Mouse (Mus musculus) gastrocnemius, adult 18-20 months (tissue): ENCODE measurements around the gene Vapa. TPM values are rescaled to one million over a fixed set of nuclear protein-coding genes. Genes with fewer than 3 reads are reported as not detected.

Experiments used
- DNase-seq: peaks from one replicate; pipeline ENCODE4 v3.0.0; 2021; ENCODE audit warnings: low spot score
- total RNA-seq, 2 experiments: library from RNA; stranded (reverse); gene quantifications; 2 replicates each; pipeline ENCODE4 v1.2.3; 2021

The Vapa gene
- total RNA-seq, 2 experiments from 2014 or later, result 138 to 142 TPM

GRCm38 (mm10) chr17:65626301-65626700 lies 12.9 kb upstream of the Vapa start:
- DNase-seq, result no peak

GRCm38 (mm10) chr17:65625563-65625962 lies 12.2 kb upstream of the Vapa start:
- no peak for DNase-seq

- no peak for DNase-seq
These were observed 9.8 kb upstream of the Vapa start for GRCm38 (mm10) chr17:65623130-65623529.

GRCm38 (mm10) chr17:65618431-65618830 lies 5.1 kb upstream of the Vapa start:
- DNase-seq, result no peak

GRCm38 (mm10) chr17:65615678-65616077 lies 2.3 kb upstream of the Vapa start:
- DNase-seq, result no peak

GRCm38 (mm10) chr17:65614431-65614830 lies 1.1 kb upstream of the Vapa start:
- DNase-seq, result no peak

- DNase-seq, result no peak
These were observed 253 bp downstream of the Vapa start for GRCm38 (mm10) chr17:65613142-65613462.

- DNase-seq, result peak; percentile 46
These were observed 789 bp downstream of the Vapa start for GRCm38 (mm10) chr17:65612391-65613141.

- DNase-seq, result no peak
These were observed 1.6 kb downstream of the Vapa start for GRCm38 (mm10) chr17:65611721-65612120.

- DNase-seq, result no peak
These were observed 4.6 kb downstream of the Vapa start for GRCm38 (mm10) chr17:65608743-65609142.

- no peak for DNase-seq
These were observed 5.1 kb downstream of the Vapa start for GRCm38 (mm10) chr17:65608312-65608687.

- no peak for DNase-seq
These were observed 5.6 kb downstream of the Vapa start for GRCm38 (mm10) chr17:65607574-65608311.

GRCm38 (mm10) chr17:65606014-65606413 lies 7.3 kb downstream of the Vapa start:
- no peak for DNase-seq

- DNase-seq, result no peak
These were observed 8.5 kb downstream of the Vapa start for GRCm38 (mm10) chr17:65604892-65605291.

GRCm38 (mm10) chr17:65604315-65604714 lies 9.0 kb downstream of the Vapa start:
- DNase-seq, result no peak

- DNase-seq, result no peak
These were observed 15.4 kb downstream of the Vapa start for GRCm38 (mm10) chr17:65597857-65598486.

GRCm38 (mm10) chr17:65594687-65595086 lies 18.7 kb downstream of the Vapa start:
- DNase-seq, result no peak

GRCm38 (mm10) chr17:65586892-65587291 lies 26.5 kb downstream of the Vapa start:
- DNase-seq, result no peak

- no peak for DNase-seq
These were observed 31.9 kb downstream of the Vapa start for GRCm38 (mm10) chr17:65581440-65581839.

- no peak for DNase-seq
These were observed 33.6 kb downstream of the Vapa start for GRCm38 (mm10) chr17:65579766-65580165.

GRCm38 (mm10) chr17:65575339-65575738 lies 38.0 kb downstream of the Vapa start:
- DNase-seq, result no peak

GRCm38 (mm10) chr17:65574850-65575249 lies 38.5 kb downstream of the Vapa start:
- DNase-seq, result no peak

GRCm38 (mm10) chr17:65571866-65572265 lies 41.5 kb downstream of the Vapa start:
- peak; percentile 51 for DNase-seq
